ENCODE assay signal across 15 mouse cellular contexts in the genomic region with DNA sequence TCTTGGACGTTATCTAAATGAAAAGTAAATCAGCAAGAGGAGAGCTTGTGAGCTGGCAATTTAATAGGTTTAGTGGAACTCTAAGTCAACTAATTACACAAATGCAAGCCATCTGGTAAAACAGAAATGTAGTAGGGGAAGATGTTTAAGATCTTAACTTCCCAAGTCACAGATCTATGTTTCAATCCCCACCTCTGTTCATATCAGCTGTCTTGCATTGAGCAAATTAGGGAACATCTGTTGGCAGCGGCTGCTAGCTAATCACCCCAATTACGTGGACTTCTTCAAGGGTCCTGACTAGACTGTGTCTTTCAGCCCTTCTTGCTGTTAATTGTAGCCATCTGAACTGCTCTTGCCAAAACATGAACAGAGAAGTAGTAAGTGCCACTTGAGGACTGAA.
"Had no signal": no experiment of that assay in that cellular context is flagged by ENCODE, and none has a peak within 500 bp of the region (broad histone marks: within the 10 kb centered on the region; RNA-seq: fewer than 3 reads in every experiment).

No protein-coding gene starts in this region.

- H3K36me3 ChIP-seq: limb, embryonic 12.5 days; liver, embryonic 13.5 days; lung, embryonic 15.5 days; midbrain, embryonic 13.5 days; neural tube, embryonic 15.5 days; stomach, embryonic 15.5 days had no signal

- DNase-seq: kidney, adult 18-20 months; kidney, postnatal 10 days; liver; liver, embryonic 13.5 days; liver, postnatal 0 days; lung, postnatal 14 days; right cerebral cortex, postnatal 14 days; thymus, postnatal 36 days had no signal

- H3K4me3 ChIP-seq: layer of hippocampus, adult 2 months; limb, embryonic 12.5 days; liver, embryonic 13.5 days; lung, embryonic 15.5 days; midbrain, embryonic 13.5 days; myocyte; neural tube, embryonic 15.5 days; stomach, embryonic 15.5 days had no signal

- H3K27me3 ChIP-seq: limb, embryonic 12.5 days; liver, embryonic 13.5 days; lung, embryonic 15.5 days; midbrain, embryonic 13.5 days; neural tube, embryonic 15.5 days; stomach, embryonic 15.5 days had no signal

- H3K4me2 ChIP-seq: limb, embryonic 12.5 days; liver, embryonic 13.5 days; lung, embryonic 15.5 days; midbrain, embryonic 13.5 days; neural tube, embryonic 15.5 days; stomach, embryonic 15.5 days had no signal

- H3K9me3 ChIP-seq: limb, embryonic 12.5 days; liver, embryonic 13.5 days; lung, embryonic 15.5 days; midbrain, embryonic 13.5 days; neural tube, embryonic 15.5 days; stomach, embryonic 15.5 days had no signal

- H3K4me1 ChIP-seq: liver, embryonic 13.5 days; lung, embryonic 15.5 days; midbrain, embryonic 13.5 days; neural tube, embryonic 15.5 days; stomach, embryonic 15.5 days had no signal

- H3K9ac ChIP-seq: limb, embryonic 12.5 days; liver, embryonic 13.5 days; liver, postnatal 0 days; lung, embryonic 15.5 days; midbrain, embryonic 13.5 days; neural tube, embryonic 15.5 days; stomach, embryonic 15.5 days had no signal

- ATAC-seq: liver, postnatal 0 days; midbrain, embryonic 13.5 days had no signal

- H3K27ac ChIP-seq: layer of hippocampus, adult 2 months; limb, embryonic 12.5 days; liver, embryonic 13.5 days; lung, embryonic 15.5 days; midbrain, embryonic 13.5 days; neural tube, embryonic 15.5 days; stomach, embryonic 15.5 days had no signal
